Comparison of ENCODE assay signal across 12 mouse cellular contexts in the genomic region with DNA sequence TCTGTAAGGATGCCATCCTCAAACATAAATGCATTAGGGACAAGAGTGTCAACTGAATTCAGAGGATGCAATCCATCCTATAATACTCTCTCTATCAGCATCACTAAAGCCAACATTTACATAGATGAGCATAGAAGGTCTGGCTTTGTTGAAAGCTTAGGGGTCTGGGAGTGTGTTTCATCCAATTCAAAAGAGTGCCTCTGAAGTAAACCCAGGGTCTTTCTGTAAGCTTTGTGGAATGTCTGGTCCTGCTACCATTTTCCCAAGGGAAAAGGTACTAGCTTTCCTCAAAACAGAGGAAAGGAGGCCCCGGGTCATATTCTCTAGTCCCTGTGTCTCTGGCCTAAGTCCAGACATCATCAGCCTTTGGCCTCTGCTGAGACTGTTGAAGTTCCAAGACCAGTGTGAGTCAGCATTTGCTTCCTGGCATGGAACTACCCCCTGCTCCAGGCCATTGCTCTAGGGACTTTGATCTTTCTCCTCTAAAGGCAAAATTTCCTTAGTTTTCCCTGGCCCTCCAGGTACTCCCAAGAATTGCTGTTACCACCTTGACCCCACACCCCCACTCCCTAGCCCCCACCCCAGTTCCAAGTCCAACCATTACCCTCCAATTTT.
DNase-seq lines count a peak whose midpoint lies in the region; ATAC-seq and TF ChIP-seq lines count a peak whose summit lies in the region.
"Had no signal": no experiment of that assay in that cellular context is flagged by ENCODE, and none has a peak within 500 bp of the region (broad histone marks: within the 10 kb centered on the region; RNA-seq: fewer than 3 reads in every experiment).

No protein-coding gene starts in this region.

- TF ChIP-seq CTCF in lung, embryonic 14.5 days (IDR thresholded peaks at IDR 0.05; ENCODE audit: low read depth): no peak
- no peak for TF ChIP-seq CTCF in lung, postnatal 0 days (IDR thresholded peaks at IDR 0.05)

- no peak overlapping the region for H3K27ac ChIP-seq in lung, embryonic 14.5 days (ENCODE audit: low read depth)
- H3K27ac ChIP-seq in lung, postnatal 0 days (ENCODE audit: low read length): no peak overlapping the region
- no peak overlapping the region for H3K27ac ChIP-seq in intestine, embryonic 14.5 days (ENCODE audit: low read depth)
- H3K27ac ChIP-seq in embryonic facial prominence, embryonic 10.5 days (replicated peaks): no peak overlapping the region
- H3K27ac ChIP-seq: forebrain, embryonic 15.5 days; hindbrain, embryonic 12.5 days had no signal

- H3K4me3 ChIP-seq in lung, embryonic 14.5 days (ENCODE audit: low read depth, low read length): no peak overlapping the region
- H3K4me3 ChIP-seq in lung, postnatal 0 days (ENCODE audit: low read depth, low read length): no peak overlapping the region
- no peak overlapping the region for H3K4me3 ChIP-seq in intestine, embryonic 14.5 days (ENCODE audit: low read depth, low read length)
- no peak overlapping the region for H3K4me3 ChIP-seq in embryonic facial prominence, embryonic 10.5 days
- H3K4me3 ChIP-seq: forebrain, embryonic 15.5 days; hindbrain, embryonic 12.5 days; myocyte had no signal

- no peak for TF ChIP-seq EP300 in lung, postnatal 0 days (IDR thresholded peaks at IDR 0.05)

- peak; percentile 22 for DNase-seq in lung, embryonic 14.5 days
- DNase-seq in lung, postnatal 0 days (ENCODE audit: low spot score): no peak
- DNase-seq in adrenal gland, postnatal 36 days: peak; percentile 70 to 72
- peak; percentile 45 for DNase-seq in intestine, embryonic 14.5 days (ENCODE audit: low spot score)
- DNase-seq in large intestine, adult 2 months (ENCODE audit: low read depth, low spot score): peak; percentile 61
- no peak for DNase-seq in layer of hippocampus, adult 11-12 months (ENCODE audit: low spot score)
- DNase-seq in embryonic facial prominence, embryonic 10.5 days (ENCODE audit: low spot score): no peak
- DNase-seq in right cerebral cortex, postnatal 25 days: no peak

- 58% methylated on average over 1 of the region's 1 CpGs for WGBS in lung, embryonic 14.5 days
- WGBS in lung, postnatal 0 days: 58% methylated on average over 1 of the region's 1 CpGs
- 77% methylated on average over 1 of the region's 1 CpGs for WGBS in intestine, embryonic 14.5 days
- 18% methylated on average over 1 of the region's 1 CpGs for WGBS in large intestine, adult 2 months
- 88% methylated on average over 1 of the region's 1 CpGs for WGBS in embryonic facial prominence, embryonic 10.5 days

- no peaks in the 10 kb centered on the region for H3K36me3 ChIP-seq in lung, embryonic 14.5 days (ENCODE audit: insufficient read depth)
- no peaks in the 10 kb centered on the region for H3K36me3 ChIP-seq in lung, postnatal 0 days (ENCODE audit: insufficient read depth, low read length)
- H3K36me3 ChIP-seq in intestine, embryonic 14.5 days (ENCODE audit: control insufficient read depth, insufficient read depth, low read length): no peaks in the 10 kb centered on the region
- no peaks in the 10 kb centered on the region for H3K36me3 ChIP-seq in embryonic facial prominence, embryonic 10.5 days (replicated peaks)
- H3K36me3 ChIP-seq: forebrain, embryonic 15.5 days; hindbrain, embryonic 12.5 days had no signal

- H3K9ac ChIP-seq in lung, embryonic 14.5 days: no peak overlapping the region
- H3K9ac ChIP-seq in lung, postnatal 0 days (replicated peaks; ENCODE audit: low read depth): no peak overlapping the region
- H3K9ac ChIP-seq in intestine, embryonic 14.5 days (ENCODE audit: low read length): no peak overlapping the region
- H3K9ac ChIP-seq: forebrain, embryonic 15.5 days; hindbrain, embryonic 12.5 days had no signal

- ATAC-seq in lung, embryonic 14.5 days (ENCODE audit: insufficient read depth): no peak
- no peak for ATAC-seq in lung, postnatal 0 days
- ATAC-seq in intestine, embryonic 14.5 days (replicated peaks; ENCODE audit: low FRiP score, low TSS enrichment, low read depth): no peak
- ATAC-seq: forebrain, embryonic 15.5 days had no signal

- no peak overlapping the region for H3K4me2 ChIP-seq in lung, embryonic 14.5 days
- H3K4me2 ChIP-seq in lung, postnatal 0 days (replicated peaks; ENCODE audit: low read depth, low read length): no peak overlapping the region
- no peak overlapping the region for H3K4me2 ChIP-seq in intestine, embryonic 14.5 days (ENCODE audit: low read length)
- H3K4me2 ChIP-seq: forebrain, embryonic 15.5 days; hindbrain, embryonic 12.5 days had no signal

- H3K4me1 ChIP-seq in lung, embryonic 14.5 days (ENCODE audit: insufficient read depth): no peaks in the 10 kb centered on the region
- H3K4me1 ChIP-seq in lung, postnatal 0 days (ENCODE audit: insufficient read depth, low read depth, low read length): no peaks in the 10 kb centered on the region
- no peaks in the 10 kb centered on the region for H3K4me1 ChIP-seq in intestine, embryonic 14.5 days (replicated peaks; ENCODE audit: control insufficient read depth, insufficient read depth, low read length)
- peaks cover 16% of the 10 kb centered on the region for H3K4me1 ChIP-seq in embryonic facial prominence, embryonic 10.5 days
- H3K4me1 ChIP-seq: forebrain, embryonic 15.5 days had no signal

- H3K27me3 ChIP-seq in lung, embryonic 14.5 days (ENCODE audit: insufficient read depth, low read length): no peaks in the 10 kb centered on the region
- H3K27me3 ChIP-seq in lung, postnatal 0 days (replicated peaks; ENCODE audit: insufficient read depth, low read length): no peaks in the 10 kb centered on the region
- no peaks in the 10 kb centered on the region for H3K27me3 ChIP-seq in intestine, embryonic 14.5 days (replicated peaks; ENCODE audit: control insufficient read depth, insufficient read depth, low read length)
- no peaks in the 10 kb centered on the region for H3K27me3 ChIP-seq in embryonic facial prominence, embryonic 10.5 days (replicated peaks; ENCODE audit: low read depth, poor library complexity, severe bottlenecking)
- H3K27me3 ChIP-seq: CH12.LX; forebrain, embryonic 15.5 days; hindbrain, embryonic 12.5 days had no signal

- no peaks in the 10 kb centered on the region; the same call in 1 of the 2 replicates for H3K9me3 ChIP-seq in lung, embryonic 14.5 days (ENCODE audit: low read depth, low read length)
- no peaks in the 10 kb centered on the region for H3K9me3 ChIP-seq in lung, postnatal 0 days (ENCODE audit: low read length)
- H3K9me3 ChIP-seq in intestine, embryonic 14.5 days (ENCODE audit: control insufficient read depth, low read length): 0 out of 2 replicates have a peak, but pooled peaks cover 2% of the 10 kb centered on the region
- no peaks in the 10 kb centered on the region for H3K9me3 ChIP-seq in embryonic facial prominence, embryonic 10.5 days
- H3K9me3 ChIP-seq: forebrain, embryonic 15.5 days; hindbrain, embryonic 12.5 days had no signal

Comparison
In these comparisons a context has a peak if more than half of its experiments do, and no peak if none do; other contexts are left out.
1. DNase-seq: peak in lung, embryonic 14.5 days (single experiment), adrenal gland, postnatal 36 days (2 of 2), intestine, embryonic 14.5 days (single experiment) and large intestine, adult 2 months (single experiment); none in lung, postnatal 0 days (single experiment), layer of hippocampus, adult 11-12 months (single experiment), embryonic facial prominence, embryonic 10.5 days (single experiment) and right cerebral cortex, postnatal 25 days (single experiment).